Mouse (Mus musculus) erythroblast, embryonic 14.5 days (primary cell): ENCODE results near the gene Tstd3.

Experiments
- GATA1 ChIP-seq: IDR thresholded peaks from 2 replicates; pipeline ENCODE4 v1.6.1; 2012; ENCODE audit warnings: low read length, inconsistent platforms, mixed read lengths
- TAL1 ChIP-seq: IDR thresholded peaks from 3 replicates; pipeline ENCODE4 v1.6.1; 2012; ENCODE audit warnings: low read length, inconsistent platforms, mixed read lengths

- no peak for TF ChIP-seq GATA1
- no peak for TF ChIP-seq TAL1
Observed at GRCm38 (mm10) chr4:21712147-21712546, 54.9 kb downstream of the Tstd3 start.
